In the genomic region with DNA sequence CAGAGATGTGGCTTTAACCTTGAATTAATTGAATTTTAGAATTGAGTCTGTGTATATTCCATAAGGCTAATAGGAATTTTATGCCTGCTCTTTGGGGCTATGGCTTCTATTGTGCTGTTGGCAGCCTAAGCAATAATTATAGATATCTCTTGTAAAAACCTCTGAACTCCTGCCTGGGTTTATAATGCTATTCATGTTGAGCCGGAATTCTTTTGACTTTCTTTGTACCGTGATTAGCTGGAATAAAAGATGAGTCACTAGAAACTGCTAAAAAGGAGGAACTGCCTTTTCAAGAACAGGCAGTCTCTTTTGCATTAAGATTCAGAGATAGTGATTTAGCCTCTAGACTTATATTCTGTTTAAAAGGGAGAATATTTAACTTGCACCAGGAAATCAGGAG, we compare ENCODE assay signal across 23 mouse cellular contexts.
"Had no signal": no experiment of that assay in that cellular context is flagged by ENCODE, and none has a peak within 500 bp of the region (broad histone marks: within the 10 kb centered on the region; RNA-seq: fewer than 3 reads in every experiment).

No protein-coding gene starts in this region.

- H3K4me2 ChIP-seq: kidney, embryonic 15.5 days; limb, embryonic 13.5 days; liver, embryonic 12.5 days; liver, embryonic 15.5 days; lung, embryonic 15.5 days; midbrain, embryonic 13.5 days; neural tube, embryonic 12.5 days; neural tube, embryonic 15.5 days had no signal

- H3K27ac ChIP-seq: kidney, embryonic 15.5 days; limb, embryonic 10.5 days; limb, embryonic 13.5 days; liver, embryonic 12.5 days; liver, embryonic 15.5 days; lung, embryonic 15.5 days; midbrain, embryonic 10.5 days; midbrain, embryonic 13.5 days; neural tube, embryonic 12.5 days; neural tube, embryonic 15.5 days had no signal

- H3K4me3 ChIP-seq: kidney, embryonic 15.5 days; limb, embryonic 10.5 days; limb, embryonic 13.5 days; liver, embryonic 12.5 days; liver, embryonic 15.5 days; lung, embryonic 15.5 days; megakaryocyte, embryonic 14.5 days; midbrain, embryonic 10.5 days; midbrain, embryonic 13.5 days; neural tube, embryonic 12.5 days; neural tube, embryonic 15.5 days had no signal

- H3K4me1 ChIP-seq: kidney, embryonic 15.5 days; limb, embryonic 10.5 days; limb, embryonic 13.5 days; liver, embryonic 12.5 days; liver, embryonic 15.5 days; lung, embryonic 15.5 days; megakaryocyte, embryonic 14.5 days; neural tube, embryonic 12.5 days; neural tube, embryonic 15.5 days had no signal

- H3K27me3 ChIP-seq: kidney, embryonic 15.5 days; limb, embryonic 13.5 days; liver, embryonic 12.5 days; liver, embryonic 15.5 days; lung, embryonic 15.5 days; megakaryocyte, embryonic 14.5 days; midbrain, embryonic 13.5 days; neural tube, embryonic 12.5 days; neural tube, embryonic 15.5 days had no signal

- H3K9me3 ChIP-seq: kidney, embryonic 15.5 days; limb, embryonic 10.5 days; liver, embryonic 12.5 days; liver, embryonic 15.5 days; lung, embryonic 15.5 days; midbrain, embryonic 10.5 days; midbrain, embryonic 13.5 days; neural tube, embryonic 12.5 days; neural tube, embryonic 15.5 days had no signal

- H3K9ac ChIP-seq: kidney, embryonic 15.5 days; limb, embryonic 13.5 days; liver, embryonic 12.5 days; liver, embryonic 15.5 days; lung, embryonic 15.5 days; midbrain, embryonic 13.5 days; neural tube, embryonic 12.5 days; neural tube, embryonic 15.5 days had no signal

- H3K36me3 ChIP-seq: kidney, embryonic 15.5 days; limb, embryonic 10.5 days; limb, embryonic 13.5 days; liver, embryonic 12.5 days; liver, embryonic 15.5 days; lung, embryonic 15.5 days; midbrain, embryonic 10.5 days; midbrain, embryonic 13.5 days; neural tube, embryonic 12.5 days; neural tube, embryonic 15.5 days had no signal

- ATAC-seq: intestine, postnatal 0 days; liver, embryonic 12.5 days; midbrain, embryonic 13.5 days had no signal

- DNase-seq: kidney, adult 8-10 months; kidney, postnatal 10 days; kidney, postnatal 36 days; layer of hippocampus, postnatal 36 days; liver; lung, adult 18-20 months; lung, postnatal 10 days; lung, postnatal 36 days; right cerebral cortex, adult 18-20 months; thymus, adult 2 months; thymus, postnatal 14 days had no signal
